Mouse (Mus musculus) frontal cortex, postnatal 10 days (tissue): ENCODE measurements around the gene Itgae.

Source experiments
- DNase-seq, 2 experiments: peaks; one replicate each; pipeline ENCODE4 v3.0.0; 2022; ENCODE audit warnings: low spot score in 2 of 2, mixed read lengths in 1 of 2

The Itgae gene

DNA sequence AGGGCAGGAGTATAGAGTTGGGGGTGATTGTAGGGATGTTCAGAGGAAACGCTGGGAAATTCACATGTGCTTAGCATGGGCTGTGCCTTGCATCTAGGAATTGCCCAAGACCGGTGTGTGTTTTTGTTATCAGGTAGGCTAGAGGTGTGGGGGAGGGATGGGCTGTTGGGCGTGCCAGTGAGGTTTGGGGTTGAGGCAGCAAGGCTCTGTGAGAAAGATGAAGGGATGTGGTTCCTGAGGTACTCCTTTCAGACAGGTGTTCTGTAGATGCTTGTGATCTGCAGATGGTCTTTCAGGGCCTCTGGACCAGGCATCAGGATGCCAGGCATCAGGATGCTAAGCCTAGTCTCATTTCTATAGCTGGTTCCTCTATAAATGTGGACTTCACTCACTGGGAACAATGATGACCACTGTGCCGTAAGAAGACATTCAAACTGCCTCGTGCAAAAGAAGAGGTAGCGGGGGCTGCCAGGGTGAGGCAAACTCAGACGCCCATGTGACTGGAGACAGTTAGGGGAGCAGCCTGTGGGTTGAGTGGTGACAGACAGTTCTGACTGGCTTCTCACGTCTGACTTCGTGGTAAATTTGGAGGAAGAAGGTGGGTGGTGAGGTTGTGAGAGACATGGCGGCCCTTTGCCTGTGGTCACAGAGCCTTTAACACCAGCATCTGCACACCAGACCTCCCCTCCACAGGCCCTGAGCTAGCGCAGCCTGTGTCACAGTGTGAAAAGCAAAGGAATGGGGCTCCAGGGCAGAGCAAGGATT, 4.0 kb downstream of the Itgae start:
- no peak for DNase-seq

DNA sequence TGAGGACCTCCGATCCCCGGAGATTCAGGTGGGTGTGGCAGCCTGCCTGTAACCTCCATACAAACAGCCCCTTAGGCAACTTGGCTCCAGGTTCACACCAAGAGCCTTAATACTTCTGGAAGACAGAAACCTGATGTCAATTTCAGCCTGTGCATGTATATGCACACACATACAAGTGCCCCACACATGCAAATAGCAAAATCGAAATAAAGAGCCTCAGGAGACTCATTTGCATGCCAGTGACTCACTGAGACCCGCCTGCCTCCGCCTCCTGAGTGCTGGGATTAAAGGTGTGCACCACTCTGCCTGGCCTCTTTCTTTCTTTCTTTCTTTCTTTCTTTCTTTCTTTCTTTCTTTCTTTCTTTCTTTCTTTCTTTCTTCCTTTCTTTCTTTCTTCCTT, 8.5 kb downstream of the Itgae start:
- no peak for DNase-seq

DNA sequence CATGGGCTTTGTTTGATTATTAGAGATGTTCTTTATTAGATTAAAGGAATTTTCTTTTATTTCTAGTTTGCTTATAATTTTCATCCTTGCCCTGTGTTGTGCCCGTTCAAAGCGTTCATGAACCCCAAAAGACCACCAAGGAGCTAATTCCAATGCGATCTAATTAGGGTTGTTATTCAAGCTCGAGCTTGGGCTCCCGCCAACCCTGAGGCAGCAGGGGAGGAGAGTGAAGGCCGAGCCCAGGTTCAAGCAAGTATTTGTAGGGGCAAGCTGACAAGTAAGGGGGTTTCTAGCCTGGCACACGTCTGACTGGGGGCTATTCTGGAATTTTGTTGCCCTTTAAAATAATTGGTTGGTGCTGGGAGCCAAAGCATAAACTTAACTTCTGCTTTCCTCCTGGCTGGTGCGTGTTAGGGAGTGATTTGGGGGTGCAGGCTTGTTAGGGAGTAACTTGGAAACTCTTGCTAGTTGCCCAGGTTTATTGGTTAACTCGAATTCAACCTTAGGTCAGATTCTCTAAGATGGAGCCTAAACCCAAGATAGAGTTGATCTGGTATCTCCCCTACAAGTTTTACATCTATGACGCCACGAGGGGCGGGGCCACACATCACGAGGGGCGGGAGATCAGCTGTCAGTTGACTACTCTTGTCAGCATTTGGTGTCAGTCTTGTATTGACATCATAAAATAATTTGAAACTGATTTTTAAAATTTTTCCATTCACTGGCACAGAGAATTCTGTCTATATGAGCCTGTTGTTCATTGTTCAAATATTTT, 9.8 kb downstream of the Itgae start:
- no peak for DNase-seq

DNA sequence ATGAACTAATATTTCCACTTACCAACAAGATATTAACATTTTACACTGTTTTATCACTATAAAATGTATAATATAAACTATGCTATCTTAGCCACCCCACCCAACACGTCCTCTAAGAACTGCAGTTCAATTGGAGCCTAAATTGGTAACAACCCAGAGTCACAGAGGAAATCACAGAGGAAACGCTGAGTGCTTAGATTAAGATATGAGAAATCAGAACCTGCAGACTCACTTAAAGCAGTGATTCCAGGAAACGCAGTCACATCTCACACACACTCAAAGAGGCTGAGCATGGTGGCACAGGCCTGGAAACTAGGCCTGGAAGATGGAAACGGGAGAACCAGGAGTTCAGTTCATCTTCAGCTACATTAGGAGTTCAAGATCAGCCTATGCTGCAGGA, 10.9 kb downstream of the Itgae start:
- DNase-seq, result no peak

DNA sequence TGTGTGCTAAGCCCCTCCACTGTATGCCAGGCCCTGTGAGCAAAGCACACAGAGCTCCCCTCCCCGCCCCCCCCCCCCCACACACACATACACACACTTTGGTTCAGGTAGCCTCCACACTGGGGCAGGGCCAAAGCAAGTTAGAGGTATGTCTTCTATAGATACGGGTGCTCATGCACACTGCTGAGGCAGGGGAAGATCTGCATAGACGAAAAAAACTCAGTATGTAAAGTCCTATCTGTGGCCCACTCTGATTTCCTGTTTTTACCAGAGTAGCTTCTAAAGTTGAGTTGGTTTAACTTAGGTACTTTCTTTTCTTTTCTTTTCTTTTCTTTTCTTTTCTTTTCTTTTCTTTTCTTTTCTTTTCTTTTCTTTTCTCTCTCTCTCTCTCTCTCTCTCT, 14.9 kb downstream of the Itgae start:
- no peak for DNase-seq

DNA sequence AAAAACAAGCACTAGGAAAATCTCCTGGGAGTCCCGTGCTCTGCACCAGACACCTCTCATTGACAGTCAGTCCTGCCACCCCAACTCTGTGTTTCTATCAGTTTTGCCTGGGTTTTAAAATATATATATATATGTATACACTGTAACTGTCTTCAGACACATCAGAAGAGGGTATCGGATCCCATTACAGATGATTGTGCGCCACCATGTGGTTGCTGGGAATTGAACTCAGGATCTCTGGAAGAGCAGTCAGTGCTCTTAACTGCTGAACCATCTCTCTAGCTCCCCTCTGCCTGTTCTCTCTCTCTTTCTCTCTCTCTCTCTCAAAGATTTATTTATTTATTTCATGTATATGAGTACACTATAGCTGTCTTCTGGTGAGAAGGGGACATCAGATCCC, 17.0 kb downstream of the Itgae start:
- DNase-seq, result peak in 1 of 2 experiments; percentile 47

DNA sequence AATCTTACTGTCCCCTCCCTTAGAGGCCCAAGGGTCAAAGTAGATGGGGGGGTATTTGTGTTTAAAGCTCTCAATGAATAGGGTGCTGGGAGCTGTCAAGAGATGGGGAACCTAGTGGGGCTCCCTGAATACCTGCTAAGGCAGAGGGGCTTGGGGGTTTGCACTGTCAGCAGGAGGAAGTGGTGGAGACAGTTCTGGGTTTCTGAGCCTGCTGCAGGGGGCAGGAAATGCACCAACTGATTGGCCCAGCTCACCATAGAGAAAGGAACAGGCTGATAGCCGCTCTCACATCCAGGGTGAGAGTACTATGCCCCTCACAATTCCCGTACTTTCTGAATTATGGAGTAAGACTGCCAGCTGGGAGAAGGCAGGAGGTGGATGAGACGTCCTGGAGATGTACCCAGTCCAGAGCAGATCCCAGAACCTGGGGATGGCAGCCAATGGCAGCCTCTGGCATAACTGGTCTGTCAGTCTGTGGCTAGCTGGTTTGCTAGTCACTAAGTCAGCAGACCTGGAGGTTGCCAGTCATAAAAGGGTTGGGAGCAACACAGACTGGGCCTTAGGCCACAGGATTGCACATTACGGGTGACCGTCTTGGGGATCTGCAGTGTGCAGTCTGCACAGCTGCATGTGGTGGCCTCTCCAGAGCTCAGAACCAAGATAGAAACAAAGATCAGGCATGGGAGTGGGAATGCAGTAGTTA, 18.0 kb downstream of the Itgae start:
- no peak for DNase-seq

DNA sequence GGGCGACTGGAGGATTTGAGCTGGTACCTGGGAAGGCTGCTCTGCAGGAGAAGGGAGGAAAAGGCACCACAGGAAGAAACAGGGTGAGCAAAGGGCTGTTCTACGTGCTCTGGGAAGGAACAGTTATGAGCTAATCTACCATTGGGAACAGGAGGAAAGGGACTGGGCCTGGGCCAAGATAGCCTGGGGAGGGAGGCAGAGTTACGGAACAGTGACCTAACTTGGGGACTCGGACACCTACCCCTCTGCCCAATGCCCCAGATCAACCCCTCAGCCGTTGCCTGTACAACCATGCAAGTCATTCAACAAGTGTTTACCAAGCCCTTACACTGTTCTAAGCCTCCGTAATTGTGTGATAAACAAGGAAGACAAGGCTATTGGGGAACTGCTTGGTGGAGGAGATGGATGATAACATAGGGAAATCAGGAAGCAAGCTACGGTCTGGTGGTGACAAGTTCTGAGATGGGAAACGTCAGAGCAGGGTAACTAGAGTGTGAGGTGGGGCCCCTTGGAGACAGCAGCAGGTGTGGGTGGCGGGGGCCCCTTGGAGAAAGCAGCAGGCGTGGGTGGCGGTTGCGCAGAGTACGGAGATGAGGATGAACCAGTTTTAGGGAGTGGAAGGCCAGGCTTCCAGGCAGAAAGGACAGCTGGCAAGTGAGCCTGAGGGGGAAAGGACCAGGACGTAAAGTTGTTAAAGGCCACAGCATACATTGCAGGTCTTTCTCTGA, 18.7 kb downstream of the Itgae start:
- DNase-seq, result no peak

DNA sequence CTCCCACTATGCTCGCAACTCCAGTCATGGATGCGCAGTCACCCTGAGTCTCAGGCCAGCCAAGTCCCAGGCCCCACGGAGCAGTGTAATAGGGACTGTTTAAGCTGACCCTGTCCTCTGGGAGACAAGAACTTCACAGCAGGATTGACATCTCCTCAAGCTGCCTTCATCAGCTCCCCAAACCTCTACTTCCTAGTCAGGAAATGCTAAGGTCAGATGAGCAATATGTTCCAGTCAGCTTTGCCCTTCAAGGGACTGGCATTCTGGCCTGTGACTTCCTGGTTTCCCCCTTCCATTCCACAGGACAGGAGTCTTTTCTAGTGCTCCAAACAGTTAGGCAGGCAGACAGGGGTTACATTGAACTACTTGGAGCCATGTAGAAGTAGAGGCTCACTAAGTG, 19.6 kb downstream of the Itgae start:
- no peak for DNase-seq

DNA sequence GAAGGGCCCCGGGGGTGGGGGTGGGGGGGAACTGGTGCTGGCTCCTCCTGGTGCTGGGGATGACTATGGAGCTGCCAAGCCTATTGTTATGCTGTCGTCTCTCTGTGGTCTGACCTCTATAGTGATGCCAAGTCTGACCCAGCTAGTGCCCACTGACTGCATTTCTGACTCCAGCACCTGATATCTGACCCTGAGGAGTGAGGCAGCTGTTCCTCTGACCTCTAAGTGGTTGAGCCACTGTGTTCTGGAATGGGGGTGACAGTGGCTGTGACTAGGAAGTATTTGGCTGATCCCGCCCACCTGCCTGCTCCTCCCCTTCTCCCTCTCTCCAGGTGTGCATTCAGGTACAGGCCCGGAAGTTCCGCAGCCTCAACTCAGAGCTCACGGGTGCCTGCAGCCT, 21.0 kb downstream of the Itgae start:
- no peak for DNase-seq

DNA sequence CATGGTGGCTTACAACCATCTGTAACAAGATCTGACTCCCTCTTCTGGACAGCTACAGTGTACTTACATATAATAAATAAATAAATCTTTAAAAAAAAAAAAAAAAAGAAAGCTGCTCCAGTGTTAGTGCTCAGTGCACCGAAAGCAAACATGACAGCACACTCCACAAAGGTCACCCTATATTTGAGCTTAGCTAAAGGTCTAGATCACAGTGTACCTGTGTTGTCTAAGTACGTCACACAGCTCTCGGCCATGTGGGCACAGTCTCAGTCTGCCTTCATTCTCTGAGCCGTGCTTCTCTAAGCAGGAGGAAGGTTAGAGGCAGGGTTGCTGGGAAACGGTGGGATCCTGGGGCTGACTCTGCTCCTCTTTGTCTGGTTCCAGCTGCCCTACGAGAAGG, 36.1 kb downstream of the Itgae start:
- no peak for DNase-seq

DNA sequence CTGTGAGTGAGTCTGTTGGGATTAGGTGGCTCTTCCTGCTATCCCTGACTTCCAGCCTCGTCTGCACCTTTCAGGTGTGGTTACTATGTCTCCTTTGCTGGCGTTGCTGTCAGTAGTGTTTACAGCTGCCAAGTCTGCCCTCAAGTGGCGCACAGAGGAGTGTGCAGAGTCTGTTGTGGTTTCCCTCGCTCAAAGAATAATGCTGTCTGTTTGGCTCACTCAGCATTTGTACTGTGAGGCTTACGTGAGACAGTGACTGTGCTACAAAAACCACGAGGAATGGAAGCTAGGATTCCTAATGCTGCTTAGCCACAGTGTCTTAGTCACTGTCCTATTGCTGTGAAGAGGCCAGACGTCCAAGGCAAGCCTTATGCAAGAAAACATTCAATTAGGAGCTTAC, 40.6 kb downstream of the Itgae start:
- DNase-seq, result no peak

DNA sequence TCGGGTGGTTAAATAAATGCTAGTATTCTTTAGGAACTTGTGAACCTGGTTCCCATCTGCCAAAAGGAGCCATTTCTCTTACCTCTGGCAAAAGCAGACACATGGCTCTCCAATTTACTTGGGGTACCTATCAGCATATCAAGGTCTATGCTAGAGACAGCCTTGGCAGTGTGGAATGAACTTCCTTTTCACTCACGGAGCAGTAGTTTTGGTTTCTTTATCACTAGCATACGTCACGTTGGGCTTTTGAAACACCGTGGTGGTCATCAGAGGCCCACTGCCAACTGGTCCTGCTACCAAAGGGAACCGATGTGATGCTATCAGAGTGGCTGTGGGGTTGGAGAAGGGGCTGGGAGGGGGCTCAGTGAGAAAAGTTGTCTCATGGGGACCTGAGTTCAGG, 42.6 kb downstream of the Itgae start:
- no peak for DNase-seq

DNA sequence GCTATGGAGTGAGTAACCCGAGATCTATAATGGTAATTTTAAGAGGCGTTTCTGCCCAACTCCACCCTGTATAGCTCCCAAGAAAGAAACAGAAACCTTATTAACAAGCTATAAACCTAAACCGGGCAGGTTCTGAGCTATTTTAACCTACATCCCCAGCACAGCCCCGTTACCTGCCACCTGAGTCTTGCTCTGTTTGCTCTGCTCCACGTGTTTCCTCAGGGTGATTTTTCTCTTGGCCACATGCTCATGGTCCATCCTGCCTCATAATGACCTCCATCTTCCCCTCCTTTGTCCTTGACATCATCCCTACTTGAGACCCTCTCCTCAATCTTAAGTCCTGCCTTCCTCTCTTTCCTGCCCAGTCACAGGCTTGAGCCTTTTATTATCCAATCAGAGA, 43.8 kb downstream of the Itgae start:
- no peak for DNase-seq

DNA sequence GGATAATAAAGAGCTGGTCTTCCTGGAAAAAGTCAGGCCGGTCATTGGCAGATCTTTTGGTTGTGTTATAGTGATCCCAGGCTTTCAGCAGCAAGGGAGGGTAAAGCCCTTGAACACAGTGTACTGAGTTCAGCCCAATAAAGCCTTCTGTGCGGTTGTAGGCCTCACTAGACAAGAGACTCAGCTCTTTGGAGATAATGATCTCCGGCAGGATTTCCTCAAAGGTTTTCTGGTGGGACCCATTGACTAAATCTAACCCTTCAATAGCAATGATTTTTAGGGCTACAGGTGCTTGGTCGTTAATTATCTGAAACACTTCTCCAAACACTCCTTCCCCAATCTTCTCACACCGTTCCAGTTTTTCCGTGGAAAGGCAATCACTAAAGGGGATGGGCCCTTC, 46.2 kb downstream of the Itgae start:
- no peak for DNase-seq

DNA sequence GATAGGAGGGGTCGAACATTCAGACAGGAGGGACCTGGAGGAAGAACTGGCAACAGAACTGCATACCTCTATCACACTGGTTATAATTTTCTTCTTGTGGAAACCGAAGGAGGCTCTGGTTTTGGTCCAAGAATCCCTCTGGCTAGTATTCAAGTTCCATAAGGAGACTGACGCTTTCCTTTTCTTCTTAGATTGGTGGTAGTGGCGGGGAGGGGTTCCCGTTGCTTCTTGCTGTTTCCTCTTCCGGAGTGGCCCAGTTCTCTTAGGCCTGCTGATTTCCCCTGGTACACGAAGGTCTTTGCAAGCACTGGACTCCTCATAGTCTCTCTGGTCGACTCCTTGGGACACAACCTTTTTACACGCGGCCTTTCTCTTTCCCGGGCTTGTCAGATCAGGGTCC, 46.7 kb downstream of the Itgae start:
- DNase-seq, result no peak

DNA sequence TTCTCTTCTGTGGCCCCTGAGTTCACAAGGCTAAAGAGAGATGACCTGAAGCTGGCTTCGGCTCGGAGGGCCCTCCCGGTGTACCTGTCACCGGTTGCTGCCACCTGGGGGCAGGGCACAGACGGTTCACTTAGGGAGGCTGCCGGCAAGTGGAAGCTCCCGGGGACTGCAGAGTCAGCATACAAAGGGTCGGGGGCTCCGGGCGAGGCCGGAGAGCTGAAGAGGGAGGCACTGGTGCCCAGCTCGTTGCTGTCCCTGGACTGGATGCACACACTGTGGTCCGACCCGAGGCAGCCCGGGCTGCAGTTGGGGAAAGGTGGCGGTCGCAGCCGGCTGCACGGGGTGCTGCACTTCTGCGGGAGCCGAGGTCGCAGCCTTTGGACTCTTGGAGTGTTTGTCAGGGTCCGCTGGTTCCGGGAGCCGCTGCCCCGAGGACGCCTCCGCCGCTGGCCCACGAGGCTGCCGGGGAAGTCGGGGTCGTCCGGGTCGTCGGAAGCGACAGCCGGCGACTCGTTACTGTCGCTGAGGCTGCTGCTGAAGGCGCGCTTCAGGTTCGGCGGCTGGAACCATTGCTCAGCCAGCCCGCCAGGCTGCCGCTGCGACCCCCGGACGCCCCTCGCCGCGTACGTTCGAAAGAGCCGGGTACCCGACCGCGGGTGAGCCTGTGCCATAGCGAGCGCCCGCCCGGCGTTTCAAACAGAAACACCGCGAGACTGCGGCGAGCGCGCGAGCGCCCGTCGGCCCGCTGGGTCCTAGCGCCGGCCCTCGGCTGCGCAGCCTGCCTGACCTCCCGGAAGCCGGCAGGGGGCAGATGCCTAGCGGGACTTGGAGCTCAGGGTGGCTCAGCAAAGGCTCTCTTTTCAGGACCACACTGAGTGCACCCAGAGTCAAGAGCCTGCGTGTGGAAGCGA, 47.5 kb downstream of the Itgae start, which contains the start of gene Haspin:
Haspin (minus strand) TSS at position 704 of the 911 bp plus-strand sequence.
- peak; percentile 78 to 88 for DNase-seq

DNA sequence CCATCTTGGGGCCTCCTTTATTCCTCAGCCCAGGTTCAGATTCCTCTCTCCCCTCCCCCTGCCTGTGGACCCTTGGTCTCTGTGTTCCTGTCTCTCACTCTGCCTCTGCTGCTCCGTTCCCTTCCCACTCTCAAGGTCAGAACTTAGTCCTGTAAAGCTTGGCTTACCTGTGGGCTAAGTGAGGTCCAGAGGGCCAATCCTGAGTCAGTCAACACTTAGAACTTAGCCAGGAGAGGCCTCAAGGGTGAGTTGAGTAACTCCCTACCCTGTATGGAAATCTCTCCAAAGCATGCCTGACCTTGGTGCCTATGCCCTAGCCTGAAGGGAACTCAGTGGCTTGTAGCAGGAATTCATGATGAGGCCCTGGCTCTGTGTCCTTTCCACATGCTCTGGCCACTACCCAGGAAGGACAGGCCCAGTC, 53.9 kb downstream of the Itgae start:
- DNase-seq, result no peak

DNA sequence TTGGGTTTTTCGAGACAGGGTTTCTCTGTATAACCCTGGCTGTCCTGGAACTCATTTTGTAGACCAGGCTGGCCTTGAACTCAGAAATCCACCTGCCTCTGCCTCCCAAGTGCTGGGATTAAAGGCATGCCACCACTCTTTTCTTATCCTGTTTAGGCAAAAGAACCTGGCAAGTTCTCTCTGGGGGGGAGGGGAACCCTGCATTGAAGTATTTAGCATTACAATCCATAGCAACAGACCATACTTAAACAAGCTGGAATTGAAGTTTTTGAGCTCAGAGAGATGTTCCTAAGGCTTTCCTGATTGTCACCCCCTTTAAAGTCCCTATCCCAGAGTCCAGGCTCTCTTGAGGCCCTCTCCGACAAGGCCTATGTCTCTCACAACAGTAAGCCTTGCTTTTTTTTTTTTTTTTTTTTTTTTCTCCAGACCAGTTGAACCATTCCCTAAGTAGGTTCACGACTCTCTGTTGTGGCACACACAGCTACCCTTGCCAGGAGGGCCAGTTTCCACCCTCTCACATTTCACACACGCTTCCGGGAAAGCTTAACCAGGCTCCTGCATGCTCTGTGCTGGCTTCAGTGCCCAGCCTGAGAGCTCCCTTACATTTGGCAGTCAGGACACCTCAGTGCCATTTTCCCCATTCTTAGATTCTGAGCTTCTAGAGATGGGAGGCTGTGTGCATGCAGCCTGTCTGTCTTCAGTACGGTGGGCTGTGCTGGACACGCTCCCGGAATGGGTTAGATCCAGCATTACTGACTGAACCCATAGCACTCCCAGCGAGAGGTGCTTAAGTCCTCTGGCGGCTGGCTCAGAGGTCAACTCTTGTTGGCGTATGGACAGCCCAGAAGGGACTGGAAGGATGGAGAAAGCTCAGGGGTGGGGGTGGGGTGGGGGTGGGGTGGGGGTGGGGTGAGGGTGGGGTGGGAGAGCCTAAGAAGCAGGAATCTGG, 55.9 kb downstream of the Itgae start:
- DNase-seq, result no peak

DNA sequence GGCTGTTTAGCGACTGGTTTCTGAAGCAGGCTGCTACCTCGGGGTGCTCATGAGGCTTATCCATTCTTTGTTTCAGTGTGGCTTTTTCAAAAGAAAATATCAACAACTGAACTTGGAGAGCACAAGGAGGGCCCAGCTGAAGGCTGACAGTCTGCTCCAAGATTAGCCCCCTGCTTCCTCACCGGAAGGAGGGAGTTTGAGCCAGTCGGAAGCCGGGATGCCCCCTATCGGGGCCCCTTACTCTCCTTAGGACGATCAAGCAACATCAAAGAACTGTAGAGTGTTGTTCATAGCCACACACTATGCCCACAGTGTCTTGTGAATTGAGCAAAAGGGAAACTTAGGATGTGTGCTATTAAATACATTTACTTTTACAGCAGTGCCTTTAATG, 56.6 kb downstream of the Itgae start:
- no peak for DNase-seq
